In the genomic region with DNA sequence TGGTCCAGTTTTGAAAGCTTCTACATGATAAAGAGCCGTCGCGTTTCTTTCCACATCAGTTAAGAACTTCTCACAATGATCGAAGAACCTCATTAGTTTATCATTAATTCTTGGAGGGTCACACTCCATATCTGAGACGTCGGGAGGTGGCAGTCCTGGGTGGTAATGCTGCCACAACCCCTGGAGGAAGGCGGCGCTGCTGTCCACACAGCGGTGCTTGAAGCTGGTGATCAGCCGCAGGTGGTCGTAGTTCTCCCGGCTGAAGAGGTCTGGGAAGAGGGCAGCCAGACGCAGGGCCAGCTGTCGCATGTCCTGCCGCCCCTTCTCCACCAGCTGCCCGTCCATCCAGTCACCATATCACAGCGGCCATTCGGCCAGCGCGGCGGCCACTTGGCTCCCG, we compare ENCODE assay signal across 7 mouse cellular contexts.
DNase-seq lines count a peak whose midpoint lies in the region; ATAC-seq and TF ChIP-seq lines count a peak whose summit lies in the region.
"Not testable (repeated sequence)": the region's sequence is repeated elsewhere in the genome, so short reads cannot be mapped to it uniquely, and the experiment has no call there.

No protein-coding gene starts in this region.

- not testable (repeated sequence) for DNase-seq in intestine, embryonic 14.5 days (ENCODE audit: low spot score); liver, adult 2 months (ENCODE audit: extremely low read depth, low read depth, low spot score); liver, postnatal 0 days; midbrain, embryonic 11.5 days (ENCODE audit: low spot score, missing footprints); neural tube, embryonic 11.5 days (ENCODE audit: low spot score)

- H3K4me2 ChIP-seq in heart, embryonic 11.5 days; intestine, embryonic 14.5 days (ENCODE audit: low read length); liver, postnatal 0 days (ENCODE audit: low read depth, low read length); midbrain, embryonic 11.5 days; neural tube, embryonic 11.5 days (ENCODE audit: low read depth): not testable (repeated sequence)

- not testable (repeated sequence) for H3K9ac ChIP-seq in heart, embryonic 11.5 days (ENCODE audit: low read depth, low read length); intestine, embryonic 14.5 days (ENCODE audit: low read length); liver, adult 2 months (ENCODE audit: low read depth, low read length); liver, postnatal 0 days (replicated peaks); midbrain, embryonic 11.5 days (ENCODE audit: low read length); neural tube, embryonic 11.5 days (ENCODE audit: low read length)

- not testable (repeated sequence) for H3K27ac ChIP-seq in heart, embryonic 11.5 days (ENCODE audit: low read depth, low read length); intestine, embryonic 14.5 days (ENCODE audit: low read depth); liver, adult 2 months (replicated peaks; ENCODE audit: insufficient read depth, low read depth, low read length); liver, postnatal 0 days (ENCODE audit: low read depth); midbrain, embryonic 11.5 days (ENCODE audit: low read depth, low read length); neural tube, embryonic 11.5 days (ENCODE audit: low read depth, low read length)

- not testable (repeated sequence) for H3K79me2 ChIP-seq in liver, adult 2 months (ENCODE audit: control insufficient read depth, insufficient read depth, low read length)

- not testable (repeated sequence) for H3K4me1 ChIP-seq in heart, embryonic 11.5 days (ENCODE audit: control insufficient read depth, insufficient read depth, low read length); intestine, embryonic 14.5 days (replicated peaks; ENCODE audit: control insufficient read depth, insufficient read depth, low read length); liver, adult 2 months (ENCODE audit: control insufficient read depth, insufficient read depth, low read length); liver, postnatal 0 days (ENCODE audit: insufficient read depth); midbrain, embryonic 11.5 days (ENCODE audit: control insufficient read depth, insufficient read depth, low read length); neural tube, embryonic 11.5 days (ENCODE audit: control insufficient read depth, insufficient read depth, low read length)

- WGBS in heart, embryonic 11.5 days (ENCODE audit: insufficient replicate concordance) = 25% methylated on average over 22 of the region's 22 CpGs
- WGBS in intestine, embryonic 14.5 days = 32% methylated on average over 22 of the region's 22 CpGs
- WGBS in liver, adult 2 months = 21% methylated on average over 22 of the region's 22 CpGs
- 38% methylated on average over 21 of the region's 22 CpGs for WGBS in liver, postnatal 0 days (ENCODE audit: insufficient replicate concordance)
- 32% methylated on average over 22 of the region's 22 CpGs for WGBS in midbrain, embryonic 11.5 days
- 33% methylated on average over 22 of the region's 22 CpGs for WGBS in neural tube, embryonic 11.5 days

- not testable (repeated sequence) for H3K36me3 ChIP-seq in heart, embryonic 11.5 days (ENCODE audit: control insufficient read depth, insufficient read depth, low read length); intestine, embryonic 14.5 days (ENCODE audit: control insufficient read depth, insufficient read depth, low read length); liver, adult 2 months (ENCODE audit: control insufficient read depth, insufficient read depth, low read length); liver, postnatal 0 days (replicated peaks; ENCODE audit: insufficient read depth, low read length); midbrain, embryonic 11.5 days (ENCODE audit: control insufficient read depth, insufficient read depth, low read length); neural tube, embryonic 11.5 days (ENCODE audit: control insufficient read depth, insufficient read depth, low read length)

- peak; percentile 96 for ATAC-seq in erythroblast, adult 5-6 weeks (replicated peaks; ENCODE audit: low FRiP score, poor library complexity, severe bottlenecking)
- 0 out of 2 replicates have a peak, but pooled peaks have one; percentile 18 for ATAC-seq in heart, embryonic 11.5 days (replicated peaks; ENCODE audit: insufficient number of reproducible peaks, low FRiP score, low TSS enrichment)
- 0 out of 2 replicates have a peak, but pooled peaks have one; percentile 12 for ATAC-seq in intestine, embryonic 14.5 days (replicated peaks; ENCODE audit: low FRiP score, low TSS enrichment, low read depth)
- peak; percentile 40; the same call in 1 of the 2 replicates for ATAC-seq in liver, postnatal 0 days
- peak; percentile 42 for ATAC-seq in midbrain, embryonic 11.5 days (ENCODE audit: low FRiP score)
- peak; percentile 23; the same call in 1 of the 2 replicates for ATAC-seq in neural tube, embryonic 11.5 days (ENCODE audit: insufficient read depth, low FRiP score, low TSS enrichment)

- not testable (repeated sequence) for TF ChIP-seq POLR2A in liver, adult 2 months (IDR thresholded peaks at IDR 0.05; ENCODE audit: extremely low read depth, insufficient read depth, low read length)

- TF ChIP-seq CTCF in liver, adult 2 months (IDR thresholded peaks at IDR 0.05; ENCODE audit: low read depth, low read length); liver, postnatal 0 days (IDR thresholded peaks at IDR 0.05; ENCODE audit: low read depth): not testable (repeated sequence)

- not testable (repeated sequence) for H3K9me3 ChIP-seq in heart, embryonic 11.5 days (replicated peaks; ENCODE audit: control insufficient read depth, low read length); intestine, embryonic 14.5 days (ENCODE audit: control insufficient read depth, low read length); liver, postnatal 0 days (ENCODE audit: low read length); midbrain, embryonic 11.5 days (ENCODE audit: control insufficient read depth, low read length); neural tube, embryonic 11.5 days (ENCODE audit: control insufficient read depth, low read length)

- not testable (repeated sequence) for TF ChIP-seq EP300 in liver, postnatal 0 days (IDR thresholded peaks at IDR 0.05; ENCODE audit: low read depth)

- H3K27me3 ChIP-seq in heart, embryonic 11.5 days (ENCODE audit: control insufficient read depth, insufficient read depth, low read length); intestine, embryonic 14.5 days (replicated peaks; ENCODE audit: control insufficient read depth, insufficient read depth, low read length); liver, adult 2 months (ENCODE audit: control insufficient read depth, insufficient read depth, low read length); liver, postnatal 0 days (ENCODE audit: insufficient read depth, low read length); midbrain, embryonic 11.5 days (ENCODE audit: control insufficient read depth, insufficient read depth, low read length); neural tube, embryonic 11.5 days (ENCODE audit: control insufficient read depth, insufficient read depth, low read length): not testable (repeated sequence)

- H3K4me3 ChIP-seq in heart, embryonic 11.5 days (ENCODE audit: low read depth, low read length); intestine, embryonic 14.5 days (ENCODE audit: low read depth, low read length); liver, postnatal 0 days (ENCODE audit: low read depth, low read length); midbrain, embryonic 11.5 days (ENCODE audit: low read depth, low read length); neural tube, embryonic 11.5 days (ENCODE audit: low read depth, low read length): not testable (repeated sequence)
- H3K4me3 ChIP-seq in liver, adult 2 months (ENCODE audit: insufficient read depth, low read depth, low read length) = peak overlapping the region; percentile 18; the same call in 1 of the 2 replicates

Comparison
In these comparisons a context has a peak if more than half of its experiments do, and no peak if none do; other contexts are left out.
1. ATAC-seq: peak in every context shown above with its lines; median percentile 96 in erythroblast, adult 5-6 weeks; 42 in midbrain, embryonic 11.5 days; 40 in liver, postnatal 0 days; 23 in neural tube, embryonic 11.5 days; 18 in heart, embryonic 11.5 days; 12 in intestine, embryonic 14.5 days.